Mouse (Mus musculus): ENCODE results near the gene Slc35c1. TPM values are rescaled to one million over a fixed set of nuclear protein-coding genes. Genes with fewer than 3 reads are reported as not detected.

Slc35c1 gene
- polyA plus RNA-seq, 1 experiment: 63.3 TPM

DNA sequence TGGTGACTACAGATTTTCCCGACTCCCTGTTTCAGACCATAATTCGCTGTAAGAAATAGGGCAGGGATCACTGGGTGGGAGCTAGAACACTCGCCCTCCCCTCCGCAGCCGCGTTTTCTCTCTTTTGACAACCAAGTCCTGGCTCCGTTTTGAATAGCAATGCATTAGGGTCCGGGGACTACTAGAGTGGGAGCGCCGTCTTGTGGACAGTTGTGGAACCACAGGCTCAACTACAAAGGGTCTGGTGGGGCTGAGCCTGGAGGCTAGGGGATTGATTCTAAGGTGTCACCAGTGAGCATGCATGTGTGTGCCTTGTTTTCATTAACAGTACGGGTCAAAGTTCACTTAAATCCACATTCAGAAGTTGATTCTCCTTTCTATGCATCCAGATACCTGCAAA, 26.1 kb upstream of the Slc35c1 start:
- Histone ChIP-seq H3K27ac (ENCODE audit: insufficient read depth, low read length) (no peak overlapping the region), H3K27me3 (ENCODE audit: control insufficient read depth, insufficient read depth, low read length) (no peaks in the 10 kb centered on the region), H3K4me1 (ENCODE audit: control insufficient read depth, insufficient read depth, insufficient read length) (peaks cover 4% of the 10 kb centered on the region; the same call in 1 of the 2 replicates), H3K4me3 (ENCODE audit: extremely low read depth, insufficient read depth, insufficient read length) (no peak overlapping the region), H3K36me3 (ENCODE audit: control insufficient read depth, insufficient read depth, low read length) (no peaks in the 10 kb centered on the region)
- DNase-seq (ENCODE audit: low read depth in 1 of 2, low spot score in 2 of 2): peak; percentile 55 to 82
- WGBS: 4% methylated on average over 11 of the region's 11 CpGs
- TF ChIP-seq POLR2A (IDR thresholded peaks at IDR 0.05; ENCODE audit: low read depth, low read length) (no peak), CTCF (IDR thresholded peaks at IDR 0.05; ENCODE audit: extremely low read depth, insufficient read depth, insufficient read length, insufficient replicate concordance) (peak; percentile 86; the same call in 1 of the 2 replicates)

DNA sequence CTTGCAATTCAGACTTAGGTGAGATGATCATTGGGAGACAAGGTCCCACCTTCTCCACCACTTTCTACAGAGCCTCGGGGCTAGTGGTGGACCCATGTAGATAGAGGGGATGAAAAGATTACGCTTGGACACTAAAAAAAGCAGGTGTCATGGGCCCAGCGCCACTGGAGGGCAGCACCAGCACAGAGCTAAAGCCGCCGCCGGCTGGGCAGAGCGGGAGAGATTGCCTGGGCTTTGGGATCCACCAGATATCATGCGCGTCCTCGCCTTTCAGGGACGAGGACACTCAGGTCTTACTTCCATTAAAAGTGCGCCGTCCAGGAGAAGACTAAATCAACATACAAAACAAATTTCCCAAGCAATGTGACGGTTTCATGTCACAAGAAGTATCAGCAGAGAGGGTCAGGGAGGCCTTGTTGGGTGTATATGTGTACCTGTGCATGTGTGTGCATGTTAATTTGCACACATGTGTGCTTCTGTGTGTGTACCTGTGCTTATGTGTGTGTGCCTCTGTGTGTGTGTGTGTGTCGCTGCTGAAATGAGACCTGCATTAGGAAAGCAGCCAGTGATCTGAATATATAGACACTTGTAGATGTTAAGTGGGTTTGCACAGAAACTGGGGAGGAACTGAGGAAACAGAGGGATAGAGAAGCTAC, 25.4 kb upstream of the Slc35c1 start:
- H3K36me3 ChIP-seq (ENCODE audit: control insufficient read depth, insufficient read depth, low read length): no peaks in the 10 kb centered on the region
- TF ChIP-seq POLR2A (IDR thresholded peaks at IDR 0.05; ENCODE audit: low read depth, low read length) (no peak), CTCF (IDR thresholded peaks at IDR 0.05; ENCODE audit: extremely low read depth, insufficient read depth, insufficient read length, insufficient replicate concordance) (peak; percentile 72; the same call in 1 of the 2 replicates)
- peaks cover 4% of the 10 kb centered on the region; the same call in 1 of the 2 replicates for H3K4me1 ChIP-seq (ENCODE audit: control insufficient read depth, insufficient read depth, insufficient read length)
- no peaks in the 10 kb centered on the region for H3K27me3 ChIP-seq (ENCODE audit: control insufficient read depth, insufficient read depth, low read length)
- WGBS: 12% methylated on average over 15 of the region's 15 CpGs
- H3K4me3 ChIP-seq (ENCODE audit: extremely low read depth, insufficient read depth, insufficient read length): no peak overlapping the region
- DNase-seq (ENCODE audit: low read depth in 1 of 2, low spot score in 2 of 2): peak in 1 of 2 experiments; percentile 52
- H3K27ac ChIP-seq (ENCODE audit: insufficient read depth, low read length): no peak overlapping the region

GRCm38 (mm10) chr2:92484256-92485025, 24.1 kb upstream of the Slc35c1 start:
- Histone ChIP-seq H3K4me3 (ENCODE audit: extremely low read depth, insufficient read depth, insufficient read length) (peak overlapping the region; percentile 22; the same call in 1 of the 2 replicates), H3K27me3 (ENCODE audit: control insufficient read depth, insufficient read depth, low read length) (no peaks in the 10 kb centered on the region), H3K27ac (ENCODE audit: insufficient read depth, low read length) (peak overlapping the region; percentile 20), H3K36me3 (ENCODE audit: control insufficient read depth, insufficient read depth, low read length) (no peaks in the 10 kb centered on the region), H3K4me1 (ENCODE audit: control insufficient read depth, insufficient read depth, insufficient read length) (peaks cover 4% of the 10 kb centered on the region; the same call in 1 of the 2 replicates)
- whole genome bisulfite sequencing: 19% methylated on average over 23 of the region's 23 CpGs
- TF ChIP-seq POLR2A (IDR thresholded peaks at IDR 0.05; ENCODE audit: low read depth, low read length) (no peak), CTCF (IDR thresholded peaks at IDR 0.05; ENCODE audit: extremely low read depth, insufficient read depth, insufficient read length, insufficient replicate concordance) (no peak)
- peak; percentile 32 to 45 for DNase-seq (ENCODE audit: low read depth in 1 of 2, low spot score in 2 of 2)

GRCm38 (mm10) chr2:92483505-92483904, 23.2 kb upstream of the Slc35c1 start:
- 42% methylated on average over 5 of the region's 5 CpGs for WGBS
- peaks cover 4% of the 10 kb centered on the region; the same call in 1 of the 2 replicates for H3K4me1 ChIP-seq (ENCODE audit: control insufficient read depth, insufficient read depth, insufficient read length)
- H3K4me3 ChIP-seq (ENCODE audit: extremely low read depth, insufficient read depth, insufficient read length): no peak overlapping the region
- no peaks in the 10 kb centered on the region for H3K36me3 ChIP-seq (ENCODE audit: control insufficient read depth, insufficient read depth, low read length)
- DNase-seq (ENCODE audit: low read depth in 1 of 2, low spot score in 2 of 2): no peak
- no peaks in the 10 kb centered on the region for H3K27me3 ChIP-seq (ENCODE audit: control insufficient read depth, insufficient read depth, low read length)
- TF ChIP-seq CTCF (IDR thresholded peaks at IDR 0.05; ENCODE audit: extremely low read depth, insufficient read depth, insufficient read length, insufficient replicate concordance) (no peak), POLR2A (IDR thresholded peaks at IDR 0.05; ENCODE audit: low read depth, low read length) (no peak)
- H3K27ac ChIP-seq (ENCODE audit: insufficient read depth, low read length): peak overlapping the region; percentile 43; the same call in 1 of the 2 replicates

GRCm38 (mm10) chr2:92482551-92482950, 22.2 kb upstream of the Slc35c1 start:
- H3K4me3 ChIP-seq (ENCODE audit: extremely low read depth, insufficient read depth, insufficient read length): no peak overlapping the region
- TF ChIP-seq POLR2A (IDR thresholded peaks at IDR 0.05; ENCODE audit: low read depth, low read length): no peak
- TF ChIP-seq CTCF (IDR thresholded peaks at IDR 0.05; ENCODE audit: extremely low read depth, insufficient read depth, insufficient read length, insufficient replicate concordance): no peak
- H3K27ac ChIP-seq (ENCODE audit: insufficient read depth, low read length): no peak overlapping the region
- no peaks in the 10 kb centered on the region for H3K36me3 ChIP-seq (ENCODE audit: control insufficient read depth, insufficient read depth, low read length)
- 49% methylated on average over 1 of the region's 1 CpGs for WGBS
- no peak for DNase-seq (ENCODE audit: low read depth in 1 of 2, low spot score in 2 of 2)
- no peaks in the 10 kb centered on the region for H3K27me3 ChIP-seq (ENCODE audit: control insufficient read depth, insufficient read depth, low read length)
- peaks cover 4% of the 10 kb centered on the region; the same call in 1 of the 2 replicates for H3K4me1 ChIP-seq (ENCODE audit: control insufficient read depth, insufficient read depth, insufficient read length)

DNA sequence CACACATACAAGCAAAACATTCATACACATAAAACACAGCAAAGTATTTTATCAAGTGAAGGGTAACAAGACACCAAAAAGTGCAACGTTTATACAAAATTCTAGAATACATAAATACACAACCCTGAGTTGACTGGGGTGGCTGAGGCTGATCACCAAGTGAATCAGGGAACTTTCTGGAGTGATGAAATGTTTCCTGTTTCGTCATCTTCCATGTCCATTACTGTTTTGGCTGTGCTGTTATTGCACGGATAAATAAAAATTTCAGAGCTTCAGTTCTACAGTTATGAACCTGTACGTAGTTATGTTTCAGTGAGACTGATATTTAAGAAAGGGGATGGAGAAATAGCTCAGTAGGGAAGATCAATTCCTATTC, 18.0 kb upstream of the Slc35c1 start:
- no peak for DNase-seq (ENCODE audit: low read depth in 1 of 2, low spot score in 2 of 2)
- H3K4me1 ChIP-seq (ENCODE audit: control insufficient read depth, insufficient read depth, insufficient read length): no peaks in the 10 kb centered on the region
- no peak overlapping the region for H3K27ac ChIP-seq (ENCODE audit: insufficient read depth, low read length)
- H3K27me3 ChIP-seq (ENCODE audit: control insufficient read depth, insufficient read depth, low read length): no peaks in the 10 kb centered on the region
- H3K4me3 ChIP-seq (ENCODE audit: extremely low read depth, insufficient read depth, insufficient read length): no peak overlapping the region
- no peaks in the 10 kb centered on the region for H3K36me3 ChIP-seq (ENCODE audit: control insufficient read depth, insufficient read depth, low read length)
- 78% methylated on average over 4 of the region's 4 CpGs for WGBS
- TF ChIP-seq POLR2A (IDR thresholded peaks at IDR 0.05; ENCODE audit: low read depth, low read length) (no peak), CTCF (IDR thresholded peaks at IDR 0.05; ENCODE audit: extremely low read depth, insufficient read depth, insufficient read length, insufficient replicate concordance) (no peak)
